Mouse (Mus musculus) heart, postnatal 36 days (tissue): ENCODE measurements around the gene Ppp1r15a. TPM values are rescaled to one million over a fixed set of nuclear protein-coding genes. Genes with fewer than 3 reads are reported as not detected.
"Not testable (repeated sequence)": the region's sequence is repeated elsewhere in the genome, so short reads cannot be mapped to it uniquely, and the experiment has no call there.

ENCODE experiments used
- DNase-seq, 2 experiments: peaks; one replicate each; pipeline ENCODE4 v3.0.0; 2021 to 2022
- intact Hi-C: fragments of 180-260 bp; cut with DNase I; formaldehyde crosslinking; loops from one replicate; pipeline ENCODE4 v1.15.1; 2025
- total RNA-seq, 2 experiments: library from RNA; stranded (reverse); gene quantifications; 2 replicates each; pipeline ENCODE4 v1.2.3; 2021

Gene Ppp1r15a
- total RNA-seq, 2 experiments from 2014 or later = 32.0 to 32.9 TPM

DNA sequence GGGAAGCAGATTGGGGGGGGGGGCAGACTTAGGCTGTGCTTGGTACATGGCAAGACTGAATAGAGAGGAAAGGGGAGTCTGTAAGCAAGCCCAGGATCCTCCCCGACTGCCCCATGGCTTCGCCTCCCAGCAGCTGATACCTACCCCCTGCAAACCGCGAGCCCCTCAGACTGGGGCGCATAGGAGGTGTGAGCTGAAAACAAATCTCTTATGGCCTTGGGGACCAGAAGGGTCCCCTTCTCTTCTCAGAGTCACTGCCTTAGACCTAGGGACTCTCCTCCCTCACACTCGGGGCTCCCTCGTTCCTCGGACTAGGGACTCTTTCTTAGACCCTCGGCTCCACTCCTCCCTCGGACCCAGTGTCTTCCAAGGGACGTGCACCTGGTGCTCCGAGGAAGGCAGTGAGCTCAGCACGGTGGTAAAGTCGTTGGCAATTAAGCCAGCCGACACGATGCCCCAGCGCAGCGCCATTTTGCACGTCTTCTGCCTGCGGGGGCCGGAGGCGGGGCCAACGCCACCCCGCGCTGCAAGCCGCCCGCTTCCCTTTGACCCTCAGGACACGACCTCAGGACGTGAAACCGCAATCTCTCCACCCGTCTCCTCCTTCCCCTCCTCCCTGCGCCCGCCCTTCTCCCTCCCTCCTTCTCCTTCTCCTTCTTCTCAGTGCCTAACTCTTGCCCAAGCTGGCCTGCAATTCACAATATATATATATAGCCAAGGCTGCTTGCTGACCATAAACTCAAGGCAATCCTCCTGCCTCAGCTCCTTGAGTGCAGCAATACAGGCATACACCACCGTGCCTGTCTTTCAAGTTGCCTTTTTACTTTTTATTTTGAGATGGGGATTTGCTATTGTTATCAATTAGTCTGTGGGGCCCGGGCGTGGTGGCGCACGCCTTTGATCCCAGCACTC, 37.5 kb downstream of the Ppp1r15a start, which contains the start of gene Dhdh:
TSS of gene Dhdh (minus strand) at position 513 of the 912 bp plus-strand sequence.
- intact Hi-C loops = no loop called here
- DNase-seq = peak; percentile 69 to 73

GRCm38 (mm10) chr7:45487861-45488292, 38.2 kb downstream of the Ppp1r15a start:
- DNase-seq = no peak
- intact Hi-C loops = no loop called here

- DNase-seq = no peak
- intact Hi-C loops = no loop called here
Measured at GRCm38 (mm10) chr7:45486761-45487415, 39.2 kb downstream of the Ppp1r15a start, which contains the start of gene Gm45808. Gm45808 (minus strand) TSS chr7:45486811.

GRCm38 (mm10) chr7:45486158-45486557, 39.9 kb downstream of the Ppp1r15a start:
- intact Hi-C loops = no loop called here
- no peak for DNase-seq

- intact Hi-C loops = not testable (repeated sequence)
Measured at GRCm38 (mm10) chr7:45484985-45485384, 41.1 kb downstream of the Ppp1r15a start.

DNA sequence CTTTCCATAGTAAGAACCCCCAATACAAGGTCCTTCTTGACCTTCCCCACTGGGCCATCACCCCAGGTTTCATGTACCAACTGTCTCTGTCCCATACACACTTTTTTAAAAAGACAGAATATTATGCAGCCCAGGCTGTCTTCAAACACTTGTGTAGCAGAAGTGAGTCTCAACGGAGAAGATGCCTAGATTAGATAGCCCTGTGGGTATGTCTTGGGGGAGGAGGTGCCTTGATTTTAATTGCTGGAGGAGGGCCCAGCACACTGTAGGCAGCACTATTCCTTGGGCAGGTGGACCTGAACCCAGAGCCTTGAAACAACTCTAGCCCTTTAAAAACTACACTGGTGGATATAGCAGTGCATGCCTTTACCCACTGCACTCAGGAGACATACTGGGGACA, 43.9 kb downstream of the Ppp1r15a start:
- no peak for DNase-seq
- intact Hi-C loops = no loop called here

More at GRCm38 (mm10) chr7:45484985-45485384, 41.1 kb downstream of the Ppp1r15a start:
- not testable (repeated sequence) for DNase-seq

GRCm38 (mm10) chr7:45481374-45481927, 44.6 kb downstream of the Ppp1r15a start, which contains the start of gene Tulp2:
Tulp2 (plus strand) TSS chr7:45481877.
- DNase-seq = peak in 1 of 2 experiments; percentile 55
- intact Hi-C loops = no loop called here

DNA sequence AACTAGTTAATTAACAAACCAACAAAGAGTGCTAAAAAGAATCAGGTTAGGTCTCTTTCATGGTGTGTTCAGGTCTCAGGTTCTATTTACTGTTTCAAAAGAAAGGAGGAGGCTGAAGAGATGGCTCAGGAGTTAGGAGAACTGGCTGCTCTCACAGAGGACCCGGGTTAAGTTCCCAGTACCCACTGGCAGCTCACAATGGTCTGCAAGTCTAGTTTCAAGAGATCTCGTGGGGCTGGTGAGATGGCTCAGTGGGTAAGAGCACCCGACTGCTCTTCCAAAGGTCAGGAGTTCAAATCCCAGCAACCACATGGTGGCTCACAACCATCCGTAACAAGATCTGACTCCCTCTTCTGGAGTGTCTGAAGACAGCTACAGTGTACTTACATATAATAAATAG, 45.8 kb downstream of the Ppp1r15a start:
- intact Hi-C loops, DNase-seq: not testable (repeated sequence)

DNA sequence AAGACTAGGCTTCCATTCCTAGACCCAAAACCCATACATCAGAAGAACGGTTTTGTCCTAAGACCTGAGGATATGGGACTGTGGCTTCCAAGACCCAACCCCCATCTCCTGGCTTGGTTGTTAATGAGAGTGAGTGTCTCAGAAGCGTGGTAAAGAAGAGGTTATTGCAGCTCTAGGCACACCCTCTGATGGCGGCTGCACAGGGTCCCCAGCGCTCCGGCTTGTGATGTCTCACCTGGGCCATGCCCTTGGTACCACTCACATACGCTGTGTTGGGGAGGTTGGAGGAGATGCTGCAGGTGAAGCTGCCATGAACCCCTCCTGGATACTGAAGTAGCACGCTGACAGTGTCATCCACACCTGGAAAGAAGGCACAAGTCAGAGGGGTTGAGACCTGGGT, 47.3 kb downstream of the Ppp1r15a start:
- DNase-seq = no peak
- intact Hi-C loops = no loop called here

DNA sequence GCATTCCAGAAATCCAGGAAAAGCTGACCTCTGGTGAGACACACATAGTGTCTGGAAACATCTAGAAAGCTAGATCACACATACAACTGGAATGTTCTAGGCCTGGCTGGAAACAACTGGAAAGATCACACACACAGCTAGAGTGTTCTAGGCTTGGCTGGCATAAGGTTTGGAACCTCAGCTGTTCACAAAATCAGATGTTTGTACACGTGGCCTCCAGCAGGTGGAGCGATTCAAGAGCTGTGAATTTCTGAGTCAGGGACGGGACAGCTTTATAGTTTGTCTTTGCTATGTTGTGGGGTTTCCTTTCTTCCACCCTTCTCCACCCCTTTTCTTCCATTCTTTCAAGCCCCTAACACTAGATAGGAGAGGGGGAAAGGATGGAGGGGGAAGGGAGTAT, 49.1 kb downstream of the Ppp1r15a start:
- DNase-seq = peak; percentile 57 to 60
- intact Hi-C loops = loop anchor here (1.0 to 2.0 kb wide), 2 partner anchors 50 to 84 kb away; partner anchors contain the start of genes Plekha4 and Ppp1r15a

- intact Hi-C loops = loop anchor here (2.0 kb wide), 1 partner anchor 50 kb away; the partner anchor contains the start of genes Plekha4 and Ppp1r15a
- no peak for DNase-seq
Measured at GRCm38 (mm10) chr7:45476453-45476852, 49.6 kb downstream of the Ppp1r15a start.

- intact Hi-C loops = no loop called here
- DNase-seq = no peak
Measured at GRCm38 (mm10) chr7:45475291-45475969, 50.6 kb downstream of the Ppp1r15a start.

Other genes starting within 250 kb of the Ppp1r15a start
- gene Slc6a21, start 248.8 kb downstream of the Ppp1r15a start, total RNA-seq = not detected
- gene Trpm4, start 192.5 kb downstream of the Ppp1r15a start, total RNA-seq = 10 to 100 TPM; 24.6 to 27.4 TPM
- gene Hrc, start 191.0 kb downstream of the Ppp1r15a start, total RNA-seq = 100 to 1,000 TPM; 842 to 873 TPM
- not detected for gene Ppfia3, start 159.2 kb downstream of the Ppp1r15a start, total RNA-seq
- 1 to 10 TPM; 1.3 to 1.7 TPM for gene Lin7b, start 155.7 kb downstream of the Ppp1r15a start, total RNA-seq
- gene Snrnp70, start 130.5 kb downstream of the Ppp1r15a start, total RNA-seq = 10 to 100 TPM; 92.8 to 95.9 TPM
- 1 to 10 TPM; 4.5 to 5.8 TPM for gene Kcna7, start 120.6 kb downstream of the Ppp1r15a start, total RNA-seq
- under 1 TPM in 1 of 2 experiments, not detected in 1; 0.30 TPM for gene Ntf5, start 112.6 kb downstream of the Ppp1r15a start, total RNA-seq
- gene Lhb, start 105.4 kb downstream of the Ppp1r15a start, total RNA-seq = not detected
- 100 to 1,000 TPM in 1 of 2 experiments, 10 to 100 TPM in 1; 96.0 to 102 TPM for gene Gys1, start 91.4 kb downstream of the Ppp1r15a start, total RNA-seq
- gene Ruvbl2, start 88.2 kb downstream of the Ppp1r15a start, total RNA-seq = 10 to 100 TPM; 22.5 to 23.7 TPM
- gene Ftl1, start 66.4 kb downstream of the Ppp1r15a start, total RNA-seq = 100 to 1,000 TPM; 246 to 262 TPM
- gene Bax, start 59.4 kb downstream of the Ppp1r15a start, total RNA-seq = 10 to 100 TPM; 26.9 to 28.5 TPM
- under 1 TPM in 1 of 2 experiments, not detected in 1; 0.16 TPM for gene Tulp2, start 44.4 kb downstream of the Ppp1r15a start, total RNA-seq
- gene Gm45808, start 39.5 kb downstream of the Ppp1r15a start, total RNA-seq = 1 to 10 TPM; 5.4 to 5.8 TPM
- 1 to 10 TPM; 7.6 to 7.7 TPM for gene Dhdh, start 37.5 kb downstream of the Ppp1r15a start, total RNA-seq
- gene Nucb1, start 15.9 kb downstream of the Ppp1r15a start, total RNA-seq = 100 to 1,000 TPM; 140 to 148 TPM
- gene Plekha4, start 62 bp upstream of the Ppp1r15a start, total RNA-seq = 1 to 10 TPM; 2.7 to 3.2 TPM
- under 1 TPM; 0.41 to 0.67 TPM for gene Hsd17b14, start 28.6 kb upstream of the Ppp1r15a start, total RNA-seq
- gene Bcat2, start 43.9 kb upstream of the Ppp1r15a start, total RNA-seq = 100 to 1,000 TPM; 232 to 235 TPM
- gene Fgf21, start 89.2 kb upstream of the Ppp1r15a start, total RNA-seq = not detected
- not detected for gene Fut1, start 91.0 kb upstream of the Ppp1r15a start, total RNA-seq
- under 1 TPM in 1 of 2 experiments, not detected in 1; 0.30 TPM for gene Izumo1, start 95.5 kb upstream of the Ppp1r15a start, total RNA-seq
- gene Rasip1, start 101.2 kb upstream of the Ppp1r15a start, total RNA-seq = 10 to 100 TPM; 30.0 to 31.8 TPM
- gene Mamstr, start 113.7 kb upstream of the Ppp1r15a start, total RNA-seq = 1 to 10 TPM; 4.3 to 7.5 TPM
- 1 to 10 TPM in 1 of 2 experiments, under 1 TPM in 1; 0.28 to 2.0 TPM for gene Fut2, start 140.1 kb upstream of the Ppp1r15a start, total RNA-seq
- under 1 TPM in 1 of 2 experiments, not detected in 1; 0.22 TPM for gene Ntn5, start 157.8 kb upstream of the Ppp1r15a start, total RNA-seq
- gene Sec1, start 168.1 kb upstream of the Ppp1r15a start, total RNA-seq = under 1 TPM in 1 of 2 experiments, not detected in 1; 0.22 TPM
- gene Car11, start 173.6 kb upstream of the Ppp1r15a start, total RNA-seq = 1 to 10 TPM; 6.2 to 6.7 TPM
- 100 to 1,000 TPM in 1 of 2 experiments, 10 to 100 TPM in 1; 44.4 to 158 TPM for gene Dbp, start 178.8 kb upstream of the Ppp1r15a start, total RNA-seq
- gene Rpl18, start 189.2 kb upstream of the Ppp1r15a start, total RNA-seq = 100 to 1,000 TPM; 550 to 591 TPM
- gene Sphk2, start 191.7 kb upstream of the Ppp1r15a start, total RNA-seq = 10 to 100 TPM; 16.2 to 18.7 TPM
- gene Fam83e, start 194.9 kb upstream of the Ppp1r15a start, total RNA-seq = under 1 TPM; 0.17 to 0.30 TPM
- not detected for gene Spaca4, start 199.5 kb upstream of the Ppp1r15a start, total RNA-seq